Mouse (Mus musculus) limb, embryonic 15.5 days (tissue): ENCODE results near the gene Cacng8. TPM values are rescaled to one million over a fixed set of nuclear protein-coding genes. Genes with fewer than 3 reads are reported as not detected.
"Not testable (repeated sequence)": the region's sequence is repeated elsewhere in the genome, so short reads cannot be mapped to it uniquely, and the experiment has no call there.

Experiments
- ATAC-seq: fragments of 200-750 bp; cut with Nextera tagmentation; 2 replicates; pipeline ENCODE4 v1.8.0; 2017; ENCODE audit warnings: low read depth, moderate TSS enrichment; ENCODE audit not compliant: insufficient number of reproducible peaks, low FRiP score, low TSS enrichment
- H3K27ac ChIP-seq: fragments of 300-500 bp; sonication (generic); 2 replicates; pipeline ENCODE4 v1.5.1; 2015; ENCODE audit warnings: moderate library complexity, mild to moderate bottlenecking, inconsistent platforms
- H3K27me3 ChIP-seq: fragments of 300-500 bp; sonication (generic); 2 replicates; pipeline ENCODE4 v1.6.1; 2015; ENCODE audit warnings: inconsistent platforms
- H3K36me3 ChIP-seq: fragments of 300-500 bp; sonication (generic); 2 replicates; pipeline ENCODE4 v1.6.1; 2015; ENCODE audit warnings: inconsistent platforms
- H3K4me1 ChIP-seq: fragments of 300-500 bp; sonication (generic); 2 replicates; pipeline ENCODE4 v1.6.1; 2015; ENCODE audit warnings: inconsistent platforms
- H3K4me2 ChIP-seq: fragments of 300-500 bp; sonication (generic); 2 replicates; pipeline ENCODE4 v1.6.1; 2015; ENCODE audit warnings: mild to moderate bottlenecking, inconsistent platforms
- H3K4me3 ChIP-seq: fragments of 300-500 bp; sonication (generic); 2 replicates; pipeline ENCODE4 v1.5.1; 2015; ENCODE audit warnings: mild to moderate bottlenecking, inconsistent platforms
- H3K9ac ChIP-seq: fragments of 300-500 bp; sonication (generic); 2 replicates; pipeline ENCODE4 v1.6.1; 2015; ENCODE audit warnings: inconsistent platforms
- H3K9me3 ChIP-seq: fragments of 300-500 bp; sonication (generic); 2 replicates; pipeline ENCODE4 v1.6.1; 2016; ENCODE audit warnings: inconsistent platforms
- WGBS: fragments of 180-500 bp; shearing (Covaris S2); methylation state at CpG from one replicate; pipeline ENCODE4 v1.1.7; 2015; 5-methylcytosine and 5-hydroxymethylcytosine counted together
- polyA plus RNA-seq: library from polyadenylated mRNA; unstranded; fragments of >200 nt; fragmentation: Nextera tagmentation; extraction: Ambion mirVana; gene quantifications from 2 replicates; pipeline ENCODE4 v1.2.1, GENCODE M21; 2015

Gene Cacng8
- polyA plus RNA-seq, 1 experiment from 2014 or later: 2.6 TPM

GRCm38 (mm10) chr7:3389444-3390412 is 755 bp upstream of the Cacng8 start:
- no peak for ATAC-seq
- peak overlapping the region; percentile 35 for H3K4me3 ChIP-seq
- H3K27me3 ChIP-seq: no peaks in the 10 kb centered on the region
- WGBS: 2% methylated on average over 16 of the region's 17 CpGs
- H3K4me2 ChIP-seq: peak overlapping the region; percentile 63
- no peaks in the 10 kb centered on the region for H3K9me3 ChIP-seq
- peaks cover 3% of the 10 kb centered on the region; the same call in 1 of the 2 replicates for H3K36me3 ChIP-seq
- H3K4me1 ChIP-seq: peaks cover 18% of the 10 kb centered on the region
- H3K9ac ChIP-seq: no peak overlapping the region
- no peak overlapping the region for H3K27ac ChIP-seq

GRCm38 (mm10) chr7:3391081-3391451 is 583 bp downstream of the Cacng8 start:
- peaks cover 3% of the 10 kb centered on the region; the same call in 1 of the 2 replicates for H3K36me3 ChIP-seq
- peak overlapping the region; percentile 63 for H3K4me2 ChIP-seq
- peaks cover 18% of the 10 kb centered on the region for H3K4me1 ChIP-seq
- no peak overlapping the region for H3K9ac ChIP-seq
- no peak for ATAC-seq
- no peak overlapping the region for H3K27ac ChIP-seq
- peak overlapping the region; percentile 35 for H3K4me3 ChIP-seq
- no peaks in the 10 kb centered on the region for H3K27me3 ChIP-seq
- no peaks in the 10 kb centered on the region for H3K9me3 ChIP-seq
- 3% methylated on average over 12 of the region's 12 CpGs for WGBS

DNA sequence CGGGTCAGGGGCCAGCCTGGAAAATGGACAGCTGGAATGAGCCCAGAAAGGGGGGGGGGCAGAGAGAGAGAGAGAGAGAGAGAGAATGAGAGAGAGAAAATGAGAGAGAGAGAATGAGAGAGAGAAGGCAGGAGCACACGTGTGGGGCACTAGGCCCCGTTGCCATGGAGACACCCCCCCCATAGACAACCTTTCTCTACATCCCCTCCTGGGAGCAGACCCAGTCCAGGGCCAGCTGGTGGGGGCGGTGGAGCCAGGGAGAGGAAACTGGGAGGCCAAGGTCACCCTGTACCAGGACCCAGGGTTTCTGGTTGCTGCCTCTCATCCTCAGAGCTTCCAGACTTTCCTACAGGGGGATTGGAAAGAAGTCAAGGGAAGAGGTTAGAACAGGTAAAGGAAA is 1.3 kb downstream of the Cacng8 start:
- Histone ChIP-seq H3K27me3 (no peaks in the 10 kb centered on the region), H3K27ac (no peak overlapping the region), H3K4me3 (no peak overlapping the region), H3K4me1 (peaks cover 18% of the 10 kb centered on the region), H3K9ac (no peak overlapping the region), H3K4me2 (peak overlapping the region; percentile 63; the same call in 1 of the 2 replicates), H3K9me3 (no peaks in the 10 kb centered on the region), H3K36me3 (peaks cover 3% of the 10 kb centered on the region; the same call in 1 of the 2 replicates)
- WGBS: 16% methylated on average over 4 of the region's 4 CpGs
- no peak for ATAC-seq

- Histone ChIP-seq H3K4me1 (no peaks in the 10 kb centered on the region), H3K27ac (no peak overlapping the region), H3K27me3 (no peaks in the 10 kb centered on the region), H3K9me3 (no peaks in the 10 kb centered on the region), H3K9ac (no peak overlapping the region), H3K4me2 (no peak overlapping the region), H3K4me3 (no peak overlapping the region), H3K36me3 (peaks cover 3% of the 10 kb centered on the region; the same call in 1 of the 2 replicates)
- 63% methylated on average over 10 of the region's 10 CpGs for WGBS
- no peak for ATAC-seq
These were observed 6.9 kb downstream of the Cacng8 start for GRCm38 (mm10) chr7:3397355-3397754.

GRCm38 (mm10) chr7:3397797-3398196 is 7.3 kb downstream of the Cacng8 start:
- Histone ChIP-seq H3K9ac (no peak overlapping the region), H3K4me1 (no peaks in the 10 kb centered on the region), H3K4me3 (no peak overlapping the region), H3K27me3 (no peaks in the 10 kb centered on the region), H3K9me3 (no peaks in the 10 kb centered on the region), H3K27ac (no peak overlapping the region), H3K4me2 (no peak overlapping the region), H3K36me3 (peaks cover 3% of the 10 kb centered on the region; the same call in 1 of the 2 replicates)
- no peak for ATAC-seq
- 39% methylated on average over 7 of the region's 7 CpGs for WGBS

DNA sequence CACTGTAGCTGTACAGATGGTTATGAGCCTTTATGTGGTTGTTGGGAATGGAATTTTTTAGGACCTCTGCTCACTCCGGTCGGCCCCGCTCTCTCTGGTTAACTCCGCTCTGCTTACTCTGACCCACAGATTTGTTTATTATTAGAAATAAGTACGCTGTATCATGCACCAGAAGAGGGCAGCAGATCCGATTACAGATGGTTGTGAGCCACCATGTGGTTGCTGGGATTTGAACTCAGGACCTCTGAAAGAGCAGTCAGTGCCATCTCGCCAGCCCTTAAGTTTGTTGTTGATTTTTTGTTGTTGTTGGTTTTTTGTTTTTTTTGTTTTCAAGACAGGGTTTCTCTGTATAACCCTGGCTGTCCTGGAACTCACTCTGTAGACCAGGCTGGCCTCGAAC is 7.9 kb downstream of the Cacng8 start:
- not testable (repeated sequence) for H3K4me1 ChIP-seq, H3K9me3 ChIP-seq, H3K27ac ChIP-seq, ATAC-seq, H3K36me3 ChIP-seq, H3K4me2 ChIP-seq, H3K9ac ChIP-seq, H3K4me3 ChIP-seq, H3K27me3 ChIP-seq
- 93% methylated on average over 8 of the region's 8 CpGs for whole genome bisulfite sequencing

DNA sequence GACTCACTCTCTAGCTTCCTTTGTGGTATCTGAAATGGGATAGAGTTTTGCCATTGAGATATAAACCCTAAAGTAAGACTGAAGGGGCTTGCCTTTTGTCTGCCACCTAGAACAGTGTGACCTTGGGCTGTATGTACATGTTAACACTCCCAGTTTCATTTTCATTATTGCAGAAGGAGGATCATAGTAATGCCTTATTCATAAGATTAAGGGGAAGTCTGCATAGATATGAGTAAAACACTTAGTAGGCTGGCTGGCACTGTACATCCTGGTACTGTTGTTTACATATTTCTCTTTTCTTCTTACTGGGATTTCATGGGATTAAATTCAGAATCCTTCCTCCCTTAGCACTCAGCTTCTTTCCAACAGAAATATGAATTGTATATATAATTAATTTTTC is 9.5 kb downstream of the Cacng8 start:
- H3K27me3 ChIP-seq: no peaks in the 10 kb centered on the region
- H3K4me3 ChIP-seq: no peak overlapping the region
- no peak overlapping the region for H3K9ac ChIP-seq
- H3K9me3 ChIP-seq: no peaks in the 10 kb centered on the region
- no peaks in the 10 kb centered on the region for H3K4me1 ChIP-seq
- ATAC-seq: no peak
- no peak overlapping the region for H3K27ac ChIP-seq
- no peaks in the 10 kb centered on the region for H3K36me3 ChIP-seq
- no peak overlapping the region for H3K4me2 ChIP-seq

- H3K36me3 ChIP-seq: no peaks in the 10 kb centered on the region
These were observed 19.4 kb downstream of the Cacng8 start for GRCm38 (mm10) chr7:3409729-3410520.

DNA sequence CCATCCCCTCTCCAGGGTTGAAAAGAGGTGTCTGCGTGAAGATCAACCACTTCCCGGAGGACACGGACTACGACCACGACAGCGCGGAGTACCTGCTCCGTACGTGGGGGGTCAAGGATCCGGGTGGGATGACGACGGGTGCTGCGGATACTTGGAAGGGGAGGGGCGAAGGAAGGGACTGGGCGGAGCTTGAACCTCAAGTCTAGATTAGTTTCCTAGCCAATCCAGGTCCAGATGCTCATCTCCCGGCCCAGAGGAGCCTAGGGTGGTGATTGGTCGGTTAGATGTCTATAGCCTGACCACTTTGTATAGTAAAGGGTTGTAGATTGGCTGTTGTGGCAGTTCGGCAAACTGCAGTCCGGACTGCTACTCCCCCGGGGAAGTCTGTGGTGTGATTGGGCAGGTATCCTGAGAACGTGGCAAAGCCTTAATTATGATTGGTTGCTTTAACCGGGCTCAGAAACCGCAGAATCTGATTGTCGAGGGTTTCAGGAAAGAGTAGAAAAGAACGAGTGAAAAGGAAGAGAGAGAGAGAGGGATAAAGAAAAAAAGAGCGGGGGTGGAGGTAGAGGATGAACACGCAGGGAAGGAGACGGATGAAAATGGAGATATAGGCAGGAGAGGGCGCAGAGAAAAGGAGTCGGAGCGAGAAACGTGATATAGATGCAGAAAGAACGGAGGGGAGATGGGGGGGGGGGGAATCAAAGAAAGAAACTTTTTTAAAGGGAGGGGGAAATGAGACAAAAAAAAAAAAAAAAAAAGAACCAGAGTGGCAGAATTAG is 20.9 kb downstream of the Cacng8 start:
- H3K36me3 ChIP-seq: no peaks in the 10 kb centered on the region
- ATAC-seq: peak; percentile 68
- under 1% methylated on average over 33 of the region's 33 CpGs for WGBS
- H3K4me1 ChIP-seq: peaks cover 25% of the 10 kb centered on the region
- peak overlapping the region; percentile 58 for H3K4me2 ChIP-seq
- peaks cover 56% of the 10 kb centered on the region for H3K27me3 ChIP-seq
- H3K9ac ChIP-seq: 0 out of 2 replicates have a peak overlapping the region, but pooled peaks have one; percentile 10
- H3K27ac ChIP-seq: no peak overlapping the region
- H3K4me3 ChIP-seq: peak overlapping the region; percentile 41
- no peaks in the 10 kb centered on the region for H3K9me3 ChIP-seq

More at GRCm38 (mm10) chr7:3409729-3410520, 19.4 kb downstream of the Cacng8 start:
- no peak overlapping the region for H3K4me2 ChIP-seq
- no peak overlapping the region for H3K9ac ChIP-seq
- no peaks in the 10 kb centered on the region for H3K9me3 ChIP-seq
- ATAC-seq: no peak
- H3K4me3 ChIP-seq: no peak overlapping the region
- H3K27me3 ChIP-seq: peaks cover 43% of the 10 kb centered on the region
- WGBS: 62% methylated on average over 11 of the region's 11 CpGs
- peaks cover 16% of the 10 kb centered on the region for H3K4me1 ChIP-seq
- H3K27ac ChIP-seq: no peak overlapping the region

- H3K27me3 ChIP-seq: peaks cover 63% of the 10 kb centered on the region
- no peak for ATAC-seq
These were observed 21.6 kb downstream of the Cacng8 start for GRCm38 (mm10) chr7:3412036-3412435.

GRCm38 (mm10) chr7:3414888-3415287 is 24.4 kb downstream of the Cacng8 start:
- H3K9ac ChIP-seq: peak overlapping the region; percentile 55
- peaks cover 83% of the 10 kb centered on the region for H3K27me3 ChIP-seq
- no peaks in the 10 kb centered on the region for H3K36me3 ChIP-seq
- H3K9me3 ChIP-seq: no peaks in the 10 kb centered on the region
- 0 out of 2 replicates have a peak, but pooled peaks have one; percentile 1 for ATAC-seq
- H3K4me2 ChIP-seq: peak overlapping the region; percentile 100
- H3K4me1 ChIP-seq: peaks cover 25% of the 10 kb centered on the region
- peak overlapping the region; percentile 57 for H3K4me3 ChIP-seq
- H3K27ac ChIP-seq: no peak overlapping the region
- WGBS: under 1% methylated on average over 47 of the region's 47 CpGs

More at GRCm38 (mm10) chr7:3412036-3412435, 21.6 kb downstream of the Cacng8 start:
- Histone ChIP-seq H3K9me3 (no peaks in the 10 kb centered on the region), H3K4me3 (peak overlapping the region; percentile 41), H3K4me2 (peak overlapping the region; percentile 58), H3K4me1 (peaks cover 25% of the 10 kb centered on the region), H3K27ac (no peak overlapping the region), H3K9ac (no peak overlapping the region), H3K36me3 (no peaks in the 10 kb centered on the region)
- WGBS: 1% methylated on average over 20 of the region's 20 CpGs
